Mouse (Mus musculus) midbrain, embryonic 14.5 days (tissue): ENCODE data around the gene Capn9. TPM values are rescaled to one million over a fixed set of nuclear protein-coding genes. Genes with fewer than 3 reads are reported as not detected.

Experiments used
- ATAC-seq: fragments of 200-750 bp; cut with Nextera tagmentation; 2 replicates; pipeline ENCODE4 v1.8.0; 2017; ENCODE audit warnings: moderate number of reproducible peaks, moderate library complexity; ENCODE audit not compliant: low FRiP score, low TSS enrichment
- DNase-seq: peaks from one replicate; pipeline ENCODE4 v3.0.0-alpha.2; 2015
- H3K27ac ChIP-seq: fragments of 300-500 bp; sonication (generic); replicated peaks from 2 replicates; pipeline ENCODE4 v1.5.1; 2014; ENCODE audit warnings: mild to moderate bottlenecking, low read depth, low read length, moderate library complexity
- H3K27me3 ChIP-seq: fragments of 300-500 bp; sonication (generic); 2 replicates; pipeline ENCODE4 v1.6.1; 2014; ENCODE audit warnings: low read length, control low read depth, mixed read lengths; ENCODE audit not compliant: control insufficient read depth, insufficient read depth
- H3K36me3 ChIP-seq: fragments of 300-500 bp; sonication (generic); 2 replicates; pipeline ENCODE4 v1.6.1; 2014; ENCODE audit warnings: low read length, control low read depth; ENCODE audit not compliant: control insufficient read depth, insufficient read depth
- H3K4me1 ChIP-seq: fragments of 300-500 bp; sonication (generic); 2 replicates; pipeline ENCODE4 v1.6.1; 2014; ENCODE audit warnings: mild to moderate bottlenecking, antibody characterized with exemption, low read length, control low read depth; ENCODE audit not compliant: control insufficient read depth, insufficient read depth
- H3K4me2 ChIP-seq: fragments of 300-500 bp; sonication (generic); 2 replicates; pipeline ENCODE4 v1.6.1; 2014; ENCODE audit warnings: mild to moderate bottlenecking, low read length, moderate library complexity
- H3K4me3 ChIP-seq: fragments of 300-500 bp; sonication (generic); replicated peaks from 2 replicates; pipeline ENCODE4 v1.5.1; 2014; ENCODE audit warnings: low read depth, low read length
- H3K9ac ChIP-seq: fragments of 300-500 bp; sonication (generic); replicated peaks from 2 replicates; pipeline ENCODE4 v1.6.1; 2014; ENCODE audit warnings: mild to moderate bottlenecking, low read length, moderate library complexity
- H3K9me3 ChIP-seq: fragments of 300-500 bp; sonication (generic); 2 replicates; pipeline ENCODE4 v1.6.1; 2016; ENCODE audit warnings: low read length, control low read depth, mixed read lengths; ENCODE audit not compliant: control insufficient read depth
- WGBS: fragments of 180-500 bp; shearing (Covaris S2); extraction: QIAGEN DNeasy Blood & Tissue Kit; methylation state at CpG from one replicate; pipeline ENCODE4 v1.1.7; 2014; 5-methylcytosine and 5-hydroxymethylcytosine counted together
- polyA plus RNA-seq: library from polyadenylated mRNA; unstranded; fragments of >200 nt; fragmentation: Nextera tagmentation; extraction: Ambion mirVana; gene quantifications from 2 replicates; pipeline ENCODE4 v1.2.1, GENCODE M21; 2014

The Capn9 gene
- polyA plus RNA-seq, 1 experiment from 2014 or later: 0.09 TPM

- Histone ChIP-seq H3K4me2 (no peak overlapping the region), H3K27me3 (no peaks in the 10 kb centered on the region), H3K4me1 (no peaks in the 10 kb centered on the region), H3K9ac (no peak overlapping the region), H3K27ac (no peak overlapping the region), H3K4me3 (no peak overlapping the region), H3K36me3 (peaks cover 100% of the 10 kb centered on the region), H3K9me3 (no peaks in the 10 kb centered on the region)
- ATAC-seq (no peak), DNase-seq (no peak)
- 93% methylated on average over 5 of the region's 5 CpGs for WGBS
Observed at GRCm38 (mm10) chr8:124543272-124543671, 32.6 kb upstream of the Capn9 start.

- ATAC-seq: no peak
- Histone ChIP-seq H3K9ac (no peak overlapping the region), H3K27me3 (no peaks in the 10 kb centered on the region), H3K4me3 (no peak overlapping the region), H3K4me2 (no peak overlapping the region), H3K36me3 (peaks cover 98% of the 10 kb centered on the region), H3K27ac (no peak overlapping the region), H3K9me3 (no peaks in the 10 kb centered on the region), H3K4me1 (no peaks in the 10 kb centered on the region)
- no peak for DNase-seq
- 95% methylated on average over 6 of the region's 6 CpGs for WGBS
Observed at GRCm38 (mm10) chr8:124546371-124546770, 29.5 kb upstream of the Capn9 start.

- DNase-seq: no peak
- WGBS: 93% methylated on average over 7 of the region's 7 CpGs
- Histone ChIP-seq H3K27me3 (no peaks in the 10 kb centered on the region), H3K4me2 (no peak overlapping the region), H3K27ac (no peak overlapping the region), H3K9me3 (no peaks in the 10 kb centered on the region), H3K36me3 (peaks cover 98% of the 10 kb centered on the region), H3K4me1 (no peaks in the 10 kb centered on the region), H3K4me3 (no peak overlapping the region), H3K9ac (no peak overlapping the region)
- ATAC-seq: no peak
Observed at GRCm38 (mm10) chr8:124546815-124547214, 29.1 kb upstream of the Capn9 start.

GRCm38 (mm10) chr8:124547269-124547668 is 28.6 kb upstream of the Capn9 start:
- Histone ChIP-seq H3K27ac (no peak overlapping the region), H3K4me1 (no peaks in the 10 kb centered on the region), H3K4me2 (no peak overlapping the region), H3K9me3 (no peaks in the 10 kb centered on the region), H3K4me3 (no peak overlapping the region), H3K9ac (no peak overlapping the region), H3K36me3 (peaks cover 98% of the 10 kb centered on the region), H3K27me3 (no peaks in the 10 kb centered on the region)
- ATAC-seq (no peak), DNase-seq (no peak)
- WGBS: 83% methylated on average over 11 of the region's 11 CpGs

DNA sequence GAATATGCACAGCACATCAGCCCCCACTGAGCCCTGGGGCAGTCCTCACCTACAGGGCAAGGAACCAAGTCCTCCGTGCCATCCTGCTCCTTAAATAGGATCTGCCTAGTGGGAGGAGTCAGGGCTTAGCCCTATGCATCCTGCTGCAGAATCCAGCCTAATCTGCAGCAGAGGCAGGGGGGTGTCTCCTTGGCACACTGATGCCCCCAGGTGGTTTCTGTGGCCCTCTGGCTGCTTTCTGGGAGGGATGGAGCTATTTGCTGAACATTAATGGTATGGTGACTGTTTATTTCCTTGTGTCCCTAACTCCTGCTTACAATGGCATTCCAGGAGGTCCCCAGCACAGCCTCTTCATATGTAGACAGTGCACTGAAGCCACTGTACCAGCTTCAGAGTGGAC is 27.7 kb upstream of the Capn9 start:
- DNase-seq (no peak), ATAC-seq (no peak)
- Histone ChIP-seq H3K4me2 (no peak overlapping the region), H3K9me3 (no peaks in the 10 kb centered on the region), H3K4me1 (no peaks in the 10 kb centered on the region), H3K27me3 (no peaks in the 10 kb centered on the region), H3K27ac (no peak overlapping the region), H3K9ac (no peak overlapping the region), H3K4me3 (no peak overlapping the region), H3K36me3 (peaks cover 95% of the 10 kb centered on the region)
- 81% methylated on average over 1 of the region's 1 CpGs for WGBS

DNA sequence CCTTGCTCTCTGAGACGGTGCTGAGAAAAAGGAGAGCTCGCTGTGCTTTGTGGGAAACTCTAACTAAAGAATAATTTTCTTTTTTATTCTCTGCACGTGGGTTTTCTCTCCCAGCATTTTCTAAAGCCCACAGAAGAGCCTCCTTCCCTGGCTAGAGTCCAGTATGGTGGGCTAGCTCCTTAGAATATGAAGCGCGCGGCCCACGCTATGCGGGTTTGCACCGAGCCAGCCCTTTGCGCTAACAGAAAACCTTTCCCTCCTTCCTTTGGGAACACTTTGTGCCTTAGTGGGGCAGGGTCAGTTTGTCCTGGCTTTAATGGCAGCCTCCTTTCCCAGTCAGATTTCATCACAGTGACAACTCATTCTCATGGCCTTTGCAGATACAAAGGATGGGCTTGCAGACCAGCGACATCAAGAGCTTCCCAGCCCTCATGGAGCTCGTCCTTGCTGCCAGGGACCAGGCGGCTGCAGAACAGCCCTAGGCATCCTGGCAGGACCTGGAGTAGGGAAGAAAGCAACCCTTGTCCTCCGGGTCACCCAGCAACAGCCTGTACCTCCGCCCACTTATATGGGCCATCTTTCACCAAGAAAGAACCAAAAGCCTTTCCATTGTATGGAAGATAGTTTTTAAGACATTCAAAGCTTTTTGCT is 24.8 kb upstream of the Capn9 start:
- peaks cover 65% of the 10 kb centered on the region for H3K36me3 ChIP-seq
- no peak overlapping the region for H3K4me3 ChIP-seq
- no peaks in the 10 kb centered on the region for H3K27me3 ChIP-seq
- H3K9me3 ChIP-seq: no peaks in the 10 kb centered on the region
- 90% methylated on average over 15 of the region's 15 CpGs for WGBS
- no peak overlapping the region for H3K9ac ChIP-seq
- no peak overlapping the region for H3K27ac ChIP-seq
- DNase-seq (no peak), ATAC-seq (no peak)
- H3K4me2 ChIP-seq: no peak overlapping the region
- no peaks in the 10 kb centered on the region for H3K4me1 ChIP-seq

DNA sequence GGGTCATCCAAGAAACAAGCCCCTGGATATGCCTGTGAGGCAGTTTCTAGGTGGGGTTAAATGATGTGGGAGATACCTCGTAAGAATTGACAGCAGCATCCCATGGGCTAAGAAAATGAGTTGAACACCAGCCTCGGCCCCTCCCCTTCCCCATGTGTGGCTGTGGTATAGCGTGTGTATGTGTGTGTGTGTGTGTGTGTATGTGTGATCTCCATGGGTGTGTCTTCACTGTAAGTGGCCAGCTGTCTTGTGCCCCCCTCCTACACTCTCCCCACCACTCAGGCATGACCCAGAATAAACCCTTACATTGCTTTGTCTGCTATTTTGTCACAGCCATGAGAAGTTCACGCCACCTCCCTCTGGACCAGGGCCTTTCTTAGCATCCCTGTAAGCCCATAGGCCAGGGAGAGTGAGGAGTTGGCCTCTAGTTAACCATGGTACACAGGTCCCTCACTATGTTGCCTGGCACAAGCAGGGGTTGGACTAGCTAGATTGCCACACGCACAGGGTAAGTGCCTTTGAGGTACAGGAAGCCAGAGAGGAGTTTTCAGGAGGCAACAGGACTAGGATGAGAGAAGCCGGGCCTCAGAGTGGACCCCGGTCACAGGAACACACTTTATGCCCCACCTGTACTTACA is 20.7 kb upstream of the Capn9 start:
- Histone ChIP-seq H3K4me1 (no peaks in the 10 kb centered on the region), H3K9ac (no peak overlapping the region), H3K27ac (no peak overlapping the region), H3K27me3 (no peaks in the 10 kb centered on the region), H3K9me3 (no peaks in the 10 kb centered on the region), H3K36me3 (peaks cover 26% of the 10 kb centered on the region), H3K4me3 (no peak overlapping the region), H3K4me2 (no peak overlapping the region)
- 88% methylated on average over 7 of the region's 7 CpGs for WGBS
- ATAC-seq (no peak), DNase-seq (no peak)

DNA sequence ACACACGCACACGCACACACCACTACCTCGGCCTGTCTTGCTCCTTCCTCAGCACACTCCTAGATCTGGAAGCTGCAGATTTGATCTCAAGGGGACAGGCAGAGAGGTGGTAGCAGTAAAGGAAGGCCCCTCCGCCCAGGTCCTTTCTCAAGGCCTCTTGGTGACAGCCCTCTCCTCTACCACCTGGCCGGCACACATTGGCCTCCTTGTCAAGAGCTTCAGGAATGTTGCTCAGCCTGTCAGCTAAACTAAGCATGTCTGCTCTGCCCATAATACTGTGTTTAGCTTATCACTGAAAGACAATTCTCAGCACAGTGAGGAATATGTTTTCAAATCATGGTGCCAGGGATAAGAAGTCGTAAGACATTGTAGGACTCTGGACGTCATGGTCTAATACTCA is 19.7 kb upstream of the Capn9 start:
- peaks cover 17% of the 10 kb centered on the region for H3K36me3 ChIP-seq
- H3K27ac ChIP-seq: 0 out of 2 replicates have a peak overlapping the region, but pooled peaks have one; percentile 37
- DNase-seq (no peak), ATAC-seq (no peak)
- no peak overlapping the region for H3K4me2 ChIP-seq
- 84% methylated on average over 7 of the region's 7 CpGs for WGBS
- H3K27me3 ChIP-seq: no peaks in the 10 kb centered on the region
- H3K4me3 ChIP-seq: no peak overlapping the region
- H3K4me1 ChIP-seq: no peaks in the 10 kb centered on the region
- H3K9ac ChIP-seq: no peak overlapping the region
- no peaks in the 10 kb centered on the region for H3K9me3 ChIP-seq

DNA sequence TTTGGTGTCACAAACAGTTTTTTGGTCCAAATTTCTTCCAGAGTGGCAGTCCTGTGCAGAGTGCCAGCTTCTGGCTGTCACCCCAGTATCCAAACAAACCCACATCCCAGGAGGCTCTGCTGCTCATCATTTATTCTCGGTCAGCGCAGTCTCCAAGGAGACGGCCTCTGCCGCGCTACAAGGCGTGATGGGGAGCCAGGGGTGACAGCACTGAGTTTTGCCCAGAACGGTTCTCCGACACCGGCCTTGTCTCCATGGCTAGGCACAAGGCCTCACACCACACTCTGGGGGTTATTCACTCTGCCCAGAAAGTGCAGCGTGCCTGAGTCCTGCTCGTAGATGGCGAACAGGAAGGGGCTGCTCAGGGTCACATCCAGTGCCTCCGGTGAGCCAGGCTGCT is 19.3 kb upstream of the Capn9 start:
- Histone ChIP-seq H3K27ac (0 out of 2 replicates have a peak overlapping the region, but pooled peaks have one; percentile 5), H3K36me3 (peaks cover 12% of the 10 kb centered on the region), H3K4me2 (no peak overlapping the region), H3K9ac (no peak overlapping the region), H3K9me3 (no peaks in the 10 kb centered on the region), H3K4me1 (no peaks in the 10 kb centered on the region), H3K4me3 (no peak overlapping the region), H3K27me3 (no peaks in the 10 kb centered on the region)
- WGBS: 70% methylated on average over 13 of the region's 13 CpGs
- DNase-seq: peak; percentile 54
- ATAC-seq: no peak
